Mouse (Mus musculus) heart, embryonic 15.5 days (tissue): Measurements from ENCODE around the gene Rabl3. TPM values are rescaled to one million over a fixed set of nuclear protein-coding genes. Genes with fewer than 3 reads are reported as not detected.

Experiments
- ATAC-seq: fragments of 200-750 bp; cut with Nextera tagmentation; replicated peaks from 2 replicates; pipeline ENCODE4 v1.8.0; 2017; ENCODE audit warnings: low read depth, moderate TSS enrichment; ENCODE audit not compliant: insufficient number of reproducible peaks, insufficient read depth, low FRiP score
- H3K27ac ChIP-seq: fragments of 300-500 bp; sonication (generic); 2 replicates; pipeline ENCODE4 v1.5.1; 2015; ENCODE audit warnings: mild to moderate bottlenecking, inconsistent platforms
- H3K27me3 ChIP-seq: fragments of 300-500 bp; sonication (generic); 2 replicates; pipeline ENCODE4 v1.6.1; 2015; ENCODE audit warnings: inconsistent platforms
- H3K36me3 ChIP-seq: fragments of 300-500 bp; sonication (generic); 2 replicates; pipeline ENCODE4 v1.6.1; 2015; ENCODE audit warnings: mild to moderate bottlenecking, inconsistent platforms
- H3K4me1 ChIP-seq: fragments of 300-500 bp; sonication (generic); replicated peaks from 2 replicates; pipeline ENCODE4 v1.6.1; 2015; ENCODE audit warnings: inconsistent platforms
- H3K4me2 ChIP-seq: fragments of 300-500 bp; sonication (generic); 2 replicates; pipeline ENCODE4 v1.6.1; 2015; ENCODE audit warnings: inconsistent platforms, mild to moderate bottlenecking, moderate library complexity
- H3K4me3 ChIP-seq: fragments of 300-500 bp; sonication (generic); 2 replicates; pipeline ENCODE4 v1.5.1; 2015; ENCODE audit warnings: mild to moderate bottlenecking, inconsistent platforms
- H3K9ac ChIP-seq: fragments of 300-500 bp; sonication (generic); 2 replicates; pipeline ENCODE4 v1.6.1; 2015; ENCODE audit warnings: mild to moderate bottlenecking, inconsistent platforms
- H3K9me3 ChIP-seq: fragments of 300-500 bp; sonication (generic); replicated peaks from 2 replicates; pipeline ENCODE4 v1.6.1; 2016; ENCODE audit warnings: inconsistent platforms
- WGBS: fragments of 180-500 bp; shearing (Covaris S2); methylation state at CpG from one replicate; pipeline ENCODE4 v1.1.7; 2015; ENCODE audit warnings: mixed read lengths; 5-methylcytosine and 5-hydroxymethylcytosine counted together
- polyA plus RNA-seq: library from polyadenylated mRNA; unstranded; fragments of >200 nt; fragmentation: Nextera tagmentation; extraction: Ambion mirVana; gene quantifications from 2 replicates; pipeline ENCODE4 v1.2.1, GENCODE M21; 2015

Rabl3 gene
- polyA plus RNA-seq, 1 experiment from 2014 or later, result 19.1 TPM

DNA sequence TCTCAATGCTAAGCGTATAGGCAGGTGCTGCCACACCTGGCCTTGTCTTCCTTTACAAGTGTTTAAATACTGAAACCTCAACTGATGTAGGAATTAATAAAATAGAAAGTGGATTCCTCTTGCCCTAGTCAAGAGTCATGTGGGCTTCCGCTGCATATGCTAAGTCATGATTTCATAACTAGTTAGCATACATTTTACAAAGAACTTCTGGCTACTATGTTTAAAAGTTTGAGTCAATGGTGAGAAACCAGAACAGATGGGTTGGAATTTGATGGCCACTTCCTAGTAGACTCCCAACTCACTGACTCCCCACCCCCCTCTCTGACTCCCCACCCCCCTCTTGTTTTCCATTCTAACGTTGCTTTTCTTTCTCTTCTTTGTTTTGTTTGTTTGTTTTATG is 59.6 kb downstream of the Rabl3 start:
- WGBS, result 74% methylated on average over 3 of the region's 3 CpGs
- H3K36me3 ChIP-seq, result no peaks in the 10 kb centered on the region
- H3K4me2 ChIP-seq, result no peak overlapping the region
- H3K27me3 ChIP-seq, result no peaks in the 10 kb centered on the region
- ATAC-seq, result no peak
- H3K4me3 ChIP-seq, result no peak overlapping the region
- no peak overlapping the region for H3K27ac ChIP-seq
- no peaks in the 10 kb centered on the region for H3K9me3 ChIP-seq
- H3K4me1 ChIP-seq, result peaks cover 4% of the 10 kb centered on the region
- no peak overlapping the region for H3K9ac ChIP-seq

DNA sequence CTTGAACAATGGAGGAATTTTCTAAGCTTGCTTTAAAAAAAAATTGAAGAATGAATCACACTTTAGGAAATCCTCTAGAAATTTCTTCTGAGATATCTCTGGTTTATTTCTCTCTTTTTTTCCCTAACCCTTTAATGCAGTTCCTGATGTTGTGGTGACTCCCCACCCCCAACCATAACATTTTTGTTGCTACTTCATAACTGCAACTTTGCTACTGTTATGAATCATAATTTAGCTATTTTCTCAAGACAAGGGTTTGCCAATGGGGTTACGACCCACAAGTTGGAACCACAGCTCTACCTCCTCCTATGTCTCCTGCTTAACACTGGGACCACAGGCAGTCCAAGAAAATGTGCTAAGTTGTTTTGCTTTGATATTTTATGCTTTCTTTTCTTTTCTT is 63.7 kb downstream of the Rabl3 start:
- H3K9me3 ChIP-seq, result no peaks in the 10 kb centered on the region
- no peak overlapping the region for H3K4me2 ChIP-seq
- H3K27me3 ChIP-seq, result no peaks in the 10 kb centered on the region
- H3K9ac ChIP-seq, result no peak overlapping the region
- H3K4me1 ChIP-seq, result peaks cover 4% of the 10 kb centered on the region
- no peak overlapping the region for H3K4me3 ChIP-seq
- H3K27ac ChIP-seq, result no peak overlapping the region
- 91% methylated on average over 1 of the region's 1 CpGs for WGBS
- ATAC-seq, result no peak
- H3K36me3 ChIP-seq, result no peaks in the 10 kb centered on the region

DNA sequence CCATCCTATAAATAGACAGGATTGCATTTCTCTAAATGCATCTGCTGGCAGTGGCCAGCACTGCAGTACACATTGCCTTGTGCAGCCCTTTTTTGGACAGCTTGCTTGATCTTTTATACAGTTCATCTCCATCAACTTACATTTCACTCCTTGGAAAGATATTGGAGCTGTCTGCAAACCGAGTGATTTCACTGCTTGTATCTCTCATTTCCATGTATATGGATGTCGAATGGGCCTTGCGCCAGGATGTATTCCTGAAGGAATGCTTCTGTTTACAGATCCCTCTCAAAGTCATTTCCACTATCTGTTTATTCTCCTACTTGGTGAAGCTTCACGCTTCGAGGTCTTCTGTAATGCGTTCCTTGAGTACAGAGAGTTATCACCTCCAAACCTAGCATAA is 64.6 kb downstream of the Rabl3 start:
- H3K27ac ChIP-seq, result no peak overlapping the region
- H3K9ac ChIP-seq, result no peak overlapping the region
- ATAC-seq, result no peak
- no peaks in the 10 kb centered on the region for H3K36me3 ChIP-seq
- peaks cover 4% of the 10 kb centered on the region for H3K4me1 ChIP-seq
- H3K4me3 ChIP-seq, result no peak overlapping the region
- H3K27me3 ChIP-seq, result no peaks in the 10 kb centered on the region
- 56% methylated on average over 6 of the region's 6 CpGs for WGBS
- no peaks in the 10 kb centered on the region for H3K9me3 ChIP-seq
- H3K4me2 ChIP-seq, result no peak overlapping the region

DNA sequence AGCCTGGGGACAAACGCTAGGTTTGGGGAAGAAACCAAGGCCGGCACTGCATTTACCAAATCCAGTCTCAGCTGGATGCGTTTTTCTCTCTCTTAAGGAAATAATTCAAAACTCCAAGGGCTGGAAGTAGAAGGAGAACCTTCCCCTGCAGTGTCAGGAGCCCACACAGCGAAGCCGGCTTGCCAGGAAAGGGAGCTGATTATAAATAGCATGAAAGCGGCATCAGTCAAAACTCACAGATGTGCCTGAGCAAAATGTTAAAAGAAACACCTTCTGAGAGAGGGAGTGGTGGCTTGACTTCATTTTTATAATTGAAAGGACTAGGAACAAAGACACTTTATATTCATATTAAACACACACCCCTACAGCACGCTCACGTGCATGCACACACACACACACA is 70.6 kb downstream of the Rabl3 start:
- Histone ChIP-seq H3K9me3 (no peaks in the 10 kb centered on the region), H3K27ac (no peak overlapping the region), H3K4me1 (0 out of 2 replicates have a peak, but pooled peaks cover 2% of the 10 kb centered on the region)

DNA sequence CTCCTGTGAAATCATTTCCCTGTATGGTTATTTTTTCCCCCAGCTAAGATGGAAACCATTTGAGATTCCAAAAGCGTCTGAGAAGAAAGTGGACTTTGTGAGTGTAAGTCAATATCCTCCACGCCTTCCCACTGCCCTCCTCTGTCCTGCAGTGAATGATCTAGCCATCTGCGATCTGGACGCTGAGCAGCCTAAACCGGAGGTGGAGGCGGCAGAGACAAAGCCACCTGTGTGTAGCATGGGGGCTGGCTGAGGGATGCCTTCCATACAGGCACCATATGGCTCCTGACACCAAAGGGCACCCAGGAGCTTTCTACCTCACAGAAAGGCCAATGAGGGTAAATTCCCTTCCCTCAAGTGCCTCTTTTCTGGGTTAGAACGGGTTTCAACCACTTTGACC is 71.4 kb downstream of the Rabl3 start:
- Histone ChIP-seq H3K4me3 (no peak overlapping the region), H3K9me3 (no peaks in the 10 kb centered on the region), H3K27ac (no peak overlapping the region), H3K4me1 (0 out of 2 replicates have a peak, but pooled peaks cover 2% of the 10 kb centered on the region), H3K36me3 (no peaks in the 10 kb centered on the region), H3K4me2 (no peak overlapping the region), H3K9ac (no peak overlapping the region), H3K27me3 (no peaks in the 10 kb centered on the region)
- no peak for ATAC-seq
- 72% methylated on average over 7 of the region's 7 CpGs for WGBS

More for the DNA sequence above, 70.6 kb downstream of the Rabl3 start:
- Histone ChIP-seq H3K4me2 (no peak overlapping the region), H3K27me3 (no peaks in the 10 kb centered on the region), H3K36me3 (no peaks in the 10 kb centered on the region), H3K9ac (no peak overlapping the region), H3K4me3 (no peak overlapping the region)
- no peak for ATAC-seq
- 65% methylated on average over 8 of the region's 8 CpGs for WGBS

DNA sequence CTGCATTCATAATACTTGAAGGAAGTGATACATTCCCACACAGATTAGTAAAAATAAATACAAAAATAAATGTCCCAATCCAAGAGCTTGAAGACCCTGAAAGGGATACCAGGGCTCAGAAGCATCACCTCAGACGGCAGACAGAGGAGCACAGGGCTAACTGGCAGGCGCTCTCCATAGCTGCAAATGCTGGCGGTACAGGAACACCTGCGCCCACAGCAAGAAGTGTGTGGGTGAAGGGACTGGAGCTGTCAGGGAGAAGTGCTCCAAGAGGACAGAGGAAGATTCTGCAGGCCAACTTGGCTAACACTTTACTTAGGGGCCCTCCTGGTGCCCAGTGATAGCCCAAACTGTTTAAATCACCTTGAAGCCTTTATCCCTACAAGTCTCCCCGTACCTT is 72.3 kb downstream of the Rabl3 start:
- no peak overlapping the region for H3K27ac ChIP-seq
- ATAC-seq, result no peak
- WGBS, result 86% methylated on average over 5 of the region's 5 CpGs

DNA sequence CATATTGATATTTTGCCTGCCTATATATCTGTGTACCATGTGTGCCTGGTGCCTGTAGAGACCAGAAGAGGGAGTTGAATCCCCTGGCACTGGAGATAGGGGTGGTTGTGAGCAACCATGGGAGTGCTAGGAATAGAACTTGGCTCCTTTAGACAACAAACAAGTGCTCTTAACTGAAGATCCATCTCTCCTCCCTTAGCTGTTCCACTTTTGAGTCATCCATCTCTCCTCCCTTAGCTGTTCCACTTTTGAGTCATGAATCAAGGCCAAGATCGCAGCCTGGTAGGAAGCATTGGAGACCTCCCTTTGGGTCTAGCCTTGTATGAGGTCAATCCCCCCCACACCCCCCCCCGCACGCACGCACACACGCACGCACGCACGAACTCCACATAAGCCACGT is 74.9 kb downstream of the Rabl3 start:
- Histone ChIP-seq H3K4me2 (no peak overlapping the region), H3K36me3 (no peaks in the 10 kb centered on the region), H3K27me3 (no peaks in the 10 kb centered on the region), H3K27ac (no peak overlapping the region), H3K9me3 (no peaks in the 10 kb centered on the region), H3K9ac (no peak overlapping the region), H3K4me1 (peaks cover 10% of the 10 kb centered on the region), H3K4me3 (no peak overlapping the region)
- no peak for ATAC-seq
- WGBS, result 89% methylated on average over 9 of the region's 9 CpGs

More for the DNA sequence above, 72.3 kb downstream of the Rabl3 start:
- Histone ChIP-seq H3K36me3 (no peaks in the 10 kb centered on the region), H3K4me2 (no peak overlapping the region), H3K4me1 (0 out of 2 replicates have a peak, but pooled peaks cover 2% of the 10 kb centered on the region), H3K4me3 (no peak overlapping the region), H3K9me3 (no peaks in the 10 kb centered on the region), H3K27me3 (no peaks in the 10 kb centered on the region), H3K9ac (no peak overlapping the region)

DNA sequence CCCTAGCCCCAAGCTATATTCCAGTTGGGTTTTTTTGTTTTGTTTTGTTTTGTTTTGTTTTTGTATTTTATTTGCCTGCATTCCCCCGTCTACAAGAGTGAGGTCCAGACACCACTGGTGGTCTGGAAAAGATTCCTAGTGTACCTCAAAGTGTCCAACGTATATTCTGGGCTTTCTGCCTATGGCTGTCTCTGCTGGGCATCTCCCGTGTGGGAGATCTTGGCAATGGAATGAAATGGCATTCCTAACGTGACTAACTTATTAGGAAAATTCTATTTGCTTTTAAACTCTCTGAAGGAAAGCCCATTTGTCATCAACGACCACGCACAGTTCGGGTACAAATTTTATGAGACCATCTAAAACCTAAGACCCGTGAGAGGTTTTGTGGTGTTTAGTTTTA is 75.7 kb downstream of the Rabl3 start:
- WGBS, result 64% methylated on average over 8 of the region's 8 CpGs
- no peak overlapping the region for H3K4me3 ChIP-seq
- no peaks in the 10 kb centered on the region for H3K27me3 ChIP-seq
- H3K4me2 ChIP-seq, result no peak overlapping the region
- peaks cover 8% of the 10 kb centered on the region for H3K4me1 ChIP-seq
- no peak overlapping the region for H3K27ac ChIP-seq
- ATAC-seq, result no peak
- H3K9ac ChIP-seq, result no peak overlapping the region
- no peaks in the 10 kb centered on the region for H3K9me3 ChIP-seq
- no peaks in the 10 kb centered on the region for H3K36me3 ChIP-seq

DNA sequence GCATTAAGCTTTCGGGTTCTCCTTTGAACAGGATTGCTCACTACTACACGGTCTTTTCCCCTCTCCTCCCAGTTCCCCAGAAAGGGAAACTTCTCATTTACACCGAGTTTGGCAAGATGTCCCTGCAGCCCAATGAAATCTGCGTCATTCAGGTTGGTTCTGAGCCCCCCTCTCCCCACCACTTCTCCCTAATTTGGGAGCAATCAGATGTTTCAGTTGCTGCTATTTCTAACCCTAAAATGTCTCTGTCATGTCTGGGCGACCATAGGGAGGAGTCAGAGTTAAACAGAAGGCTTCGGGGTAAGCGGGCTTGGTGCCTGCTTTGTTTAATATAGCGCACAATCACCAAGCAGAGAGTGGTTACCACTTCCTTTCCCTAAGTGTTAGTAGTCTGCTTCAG is 76.4 kb downstream of the Rabl3 start:
- Histone ChIP-seq H3K9ac (no peak overlapping the region), H3K4me3 (no peak overlapping the region), H3K9me3 (no peaks in the 10 kb centered on the region), H3K27me3 (no peaks in the 10 kb centered on the region), H3K4me2 (no peak overlapping the region), H3K4me1 (peaks cover 12% of the 10 kb centered on the region), H3K27ac (no peak overlapping the region), H3K36me3 (no peaks in the 10 kb centered on the region)
- WGBS, result 67% methylated on average over 8 of the region's 8 CpGs
- ATAC-seq, result no peak

DNA sequence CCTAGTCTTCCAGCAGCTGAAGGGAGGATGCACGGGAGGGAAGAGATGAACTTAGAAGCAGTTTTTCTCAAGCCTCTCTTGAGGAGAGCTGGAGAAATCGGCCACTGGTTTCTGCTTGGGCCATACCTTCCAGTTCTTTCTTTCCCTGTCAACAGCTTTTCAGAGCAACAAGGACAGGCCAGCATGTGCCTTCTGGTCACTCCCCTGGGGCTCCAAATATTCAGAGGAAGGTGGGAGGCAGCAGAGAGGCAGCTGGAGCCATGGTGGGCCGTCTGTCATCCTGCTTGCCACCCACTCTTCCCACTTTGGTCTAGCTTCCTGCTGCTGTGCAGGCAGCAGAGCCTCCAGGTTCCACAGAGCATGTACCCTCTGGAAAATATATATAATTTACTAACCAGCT is 78.0 kb downstream of the Rabl3 start:
- Histone ChIP-seq H3K4me3 (no peak overlapping the region), H3K27me3 (no peaks in the 10 kb centered on the region), H3K4me2 (no peak overlapping the region), H3K27ac (0 out of 2 replicates have a peak overlapping the region, but pooled peaks have one; percentile 6), H3K9me3 (no peaks in the 10 kb centered on the region), H3K9ac (no peak overlapping the region), H3K36me3 (no peaks in the 10 kb centered on the region), H3K4me1 (peaks cover 12% of the 10 kb centered on the region)
- no peak for ATAC-seq
- 12% methylated on average over 3 of the region's 3 CpGs for WGBS
